Mouse (Mus musculus): ENCODE measurements at regions not wholly inside any gene's neighbourhood (a gene's known extent, or its start where the extent isn't known, plus 50 kb on each side); places are given as distances from the start of the nearest gene placed in this dataset.
"Not testable (repeated sequence)": the region's sequence is repeated elsewhere in the genome, so short reads cannot be mapped to it uniquely, and the experiment has no call there.

GRCm38 (mm10) chr17:13654606-13655005 lies 105.7 kb upstream of the Afdn start:
- intact Hi-C loops (cut with DNase I); DNase-seq (ENCODE audit: low spot score): not testable (repeated sequence)

- intact Hi-C loops (cut with DNase I) = no loop called here
- DNase-seq (ENCODE audit: low spot score) = no peak
Measured at GRCm38 (mm10) chr17:13656065-13656464, 104.3 kb upstream of the Afdn start.

- intact Hi-C loops (cut with DNase I) = no loop called here
- DNase-seq (ENCODE audit: low spot score) = no peak
Measured at GRCm38 (mm10) chr17:13656485-13657181, 103.7 kb upstream of the Afdn start.

- no peak for DNase-seq (ENCODE audit: low spot score)
- intact Hi-C loops (cut with DNase I) = no loop called here
Measured at GRCm38 (mm10) chr17:13657182-13657562, 103.2 kb upstream of the Afdn start.

DNA sequence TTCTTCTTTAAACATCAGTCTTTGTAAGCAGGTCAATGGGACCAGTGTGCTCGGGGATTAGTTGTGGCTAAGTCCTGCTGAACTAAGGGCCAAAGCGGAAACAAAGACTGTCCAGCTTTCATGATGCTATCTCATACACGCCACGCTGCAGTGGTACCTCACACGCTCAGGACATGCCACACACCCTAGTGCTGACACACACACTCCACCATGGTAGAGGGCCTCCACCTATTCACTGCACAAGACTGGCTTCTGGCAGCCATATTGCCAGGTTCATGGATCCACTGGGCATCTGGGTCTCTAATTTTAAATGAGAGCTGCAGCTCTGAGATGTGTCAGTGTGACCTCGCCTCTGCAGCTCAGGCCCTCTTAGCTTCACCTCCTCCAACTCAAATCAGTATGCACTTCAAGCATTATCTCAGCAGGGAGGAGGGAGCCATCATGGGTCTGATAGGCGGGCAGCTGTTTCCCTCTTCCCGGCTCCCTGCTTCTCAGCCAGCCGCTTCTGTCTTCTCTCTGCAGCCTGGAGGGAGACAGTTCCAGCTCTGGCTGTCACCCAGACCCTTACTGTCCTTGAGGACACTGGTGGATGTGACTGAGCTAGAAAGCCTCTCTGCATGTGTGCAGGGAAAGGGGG lies 102.6 kb upstream of the Afdn start:
- DNase-seq (ENCODE audit: low spot score) = no peak
- intact Hi-C loops (cut with DNase I) = no loop called here

GRCm38 (mm10) chr17:13658321-13658978 lies 101.9 kb upstream of the Afdn start:
- intact Hi-C loops (cut with DNase I) = no loop called here
- DNase-seq (ENCODE audit: low spot score) = no peak

GRCm38 (mm10) chr17:13659103-13659502 lies 101.2 kb upstream of the Afdn start:
- DNase-seq (ENCODE audit: low spot score) = peak; percentile 51
- intact Hi-C loops (cut with DNase I) = no loop called here

DNA sequence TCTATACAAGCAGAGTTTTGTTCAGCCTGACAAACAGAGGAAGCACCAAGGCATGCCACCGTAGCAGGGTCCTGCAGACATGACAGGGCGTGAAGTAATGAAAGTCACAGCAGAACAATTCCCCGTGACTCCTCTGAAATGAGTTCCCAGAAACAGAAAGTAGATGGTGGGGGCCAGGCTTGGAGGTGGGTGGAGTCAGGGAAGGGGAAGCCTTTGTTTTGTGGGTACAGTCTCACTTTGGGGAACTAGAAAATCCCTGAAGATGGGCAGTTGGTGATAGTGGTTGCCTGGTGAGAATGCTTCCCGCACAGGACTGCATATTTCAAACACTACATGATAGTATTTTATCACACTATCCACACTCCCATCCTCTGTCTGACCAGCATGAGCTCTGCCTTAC lies 100.4 kb upstream of the Afdn start:
- no peak for DNase-seq (ENCODE audit: low spot score)
- intact Hi-C loops (cut with DNase I) = no loop called here

DNA sequence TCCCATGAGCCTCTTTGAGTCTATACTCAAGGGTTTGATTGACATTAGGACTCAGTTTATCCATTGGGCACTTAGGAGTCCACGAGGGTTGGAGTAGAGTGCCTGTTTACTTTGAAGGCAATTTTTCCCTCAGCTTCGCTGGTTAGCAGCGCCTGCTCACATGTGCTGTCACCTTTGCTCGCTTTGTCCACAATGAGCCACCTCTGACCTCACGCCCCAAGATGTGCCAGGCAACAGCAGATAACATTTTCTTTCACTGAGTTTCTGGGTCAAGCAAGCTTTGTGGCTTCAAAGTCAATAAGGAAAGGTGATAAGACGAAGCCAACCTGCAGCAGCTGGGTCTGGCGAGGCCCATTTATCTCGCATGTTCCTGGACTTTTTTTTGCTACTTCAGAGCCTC lies 99.3 kb upstream of the Afdn start:
- DNase-seq (ENCODE audit: low spot score) = no peak
- intact Hi-C loops (cut with DNase I) = no loop called here

DNA sequence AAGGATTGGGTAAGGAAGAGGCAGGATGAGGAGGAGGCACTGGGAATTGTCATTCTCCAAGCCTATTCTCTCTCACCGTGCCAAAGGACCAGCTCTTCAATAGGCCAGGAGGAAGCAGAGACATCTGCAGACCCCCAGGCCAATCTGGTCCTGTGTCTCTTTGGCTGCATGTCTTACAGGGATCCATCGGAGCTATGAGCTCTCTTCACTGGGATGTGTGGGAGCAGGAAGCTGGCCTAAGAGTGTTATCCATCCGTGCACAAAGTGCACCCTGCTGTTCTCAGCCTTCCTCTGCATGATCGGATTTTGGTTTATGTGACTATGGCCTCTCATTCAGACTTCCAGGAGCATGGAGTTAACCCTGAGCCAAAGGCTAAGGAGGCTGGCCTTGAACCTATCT lies 98.2 kb upstream of the Afdn start:
- intact Hi-C loops (cut with DNase I) = no loop called here
- no peak for DNase-seq (ENCODE audit: low spot score)
